Mouse (Mus musculus) right cerebral cortex, postnatal 25 days (tissue): ENCODE data around the gene Naa15.
"Not testable (repeated sequence)": the region's sequence is repeated elsewhere in the genome, so short reads cannot be mapped to it uniquely, and the experiment has no call there.

ENCODE experiments used
- DNase-seq: peaks from one replicate; pipeline ENCODE4 v3.0.0; 2022

Gene Naa15

DNA sequence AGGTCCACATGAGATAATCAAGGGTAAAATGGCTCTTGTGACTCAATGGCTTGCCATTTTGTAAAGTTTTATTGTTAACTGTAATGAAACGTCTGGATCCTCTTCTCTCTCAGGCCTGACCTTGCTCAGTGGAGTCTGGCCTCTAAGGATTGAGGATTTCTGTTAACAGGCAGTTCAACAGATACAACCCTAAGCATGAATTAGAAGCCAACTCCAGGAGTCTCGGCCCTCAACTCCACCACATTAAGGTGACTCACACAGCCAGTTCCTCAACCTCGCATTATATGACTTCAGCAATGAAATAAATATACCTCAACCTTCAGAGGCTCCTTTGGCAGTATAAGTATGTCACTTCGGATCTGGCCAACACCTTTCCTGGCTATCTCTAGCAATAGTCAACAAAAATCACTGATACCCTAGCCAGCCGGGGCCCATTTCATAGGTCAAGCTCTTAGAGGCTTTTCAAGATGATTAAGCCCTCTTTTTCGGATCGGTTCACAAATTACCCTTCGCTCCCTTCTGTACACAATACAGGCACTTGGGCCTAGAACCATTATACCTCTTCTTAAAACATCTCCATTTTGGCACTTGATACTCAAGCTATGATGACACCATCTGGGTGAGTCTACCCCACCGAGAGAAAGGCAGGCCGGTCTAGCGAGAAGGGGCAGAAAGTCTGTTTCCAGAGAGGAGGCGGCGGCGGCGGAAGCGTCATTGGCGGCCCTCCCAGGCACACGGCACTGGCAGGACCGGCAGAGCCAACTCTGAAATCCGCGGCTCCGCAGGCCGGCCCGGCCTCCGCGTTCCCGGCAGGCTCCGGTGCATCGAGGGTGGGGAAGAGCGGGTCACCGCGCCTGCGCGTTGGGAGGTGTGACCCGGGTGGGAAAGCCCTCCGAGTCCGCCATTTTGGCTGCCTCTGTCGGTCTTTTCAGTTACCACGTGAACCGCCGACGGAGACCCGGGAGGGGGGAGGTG, at the start of gene Naa15:
Naa15 (plus strand) TSS at position 51 of the 975 bp plus-strand sequence.
- peak; percentile 97 for DNase-seq

DNA sequence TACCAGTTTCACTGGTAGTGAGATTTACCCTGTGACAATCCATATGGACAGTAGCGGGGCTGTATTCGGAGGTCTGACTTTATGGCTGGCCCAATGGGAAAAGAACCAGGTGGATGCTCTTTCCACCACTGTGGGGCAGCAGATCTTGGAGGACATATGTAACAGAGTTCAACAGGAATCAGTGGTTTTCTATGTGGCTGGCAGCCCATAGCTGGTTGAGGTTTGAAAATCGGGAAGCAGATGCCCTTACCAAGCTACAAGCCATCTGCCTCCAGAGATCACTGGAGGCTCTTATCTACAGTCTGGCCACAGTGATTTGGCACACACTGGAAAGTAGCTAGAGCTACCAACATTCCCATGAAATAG, 49.4 kb upstream of the Naa15 start:
- DNase-seq: no peak

DNA sequence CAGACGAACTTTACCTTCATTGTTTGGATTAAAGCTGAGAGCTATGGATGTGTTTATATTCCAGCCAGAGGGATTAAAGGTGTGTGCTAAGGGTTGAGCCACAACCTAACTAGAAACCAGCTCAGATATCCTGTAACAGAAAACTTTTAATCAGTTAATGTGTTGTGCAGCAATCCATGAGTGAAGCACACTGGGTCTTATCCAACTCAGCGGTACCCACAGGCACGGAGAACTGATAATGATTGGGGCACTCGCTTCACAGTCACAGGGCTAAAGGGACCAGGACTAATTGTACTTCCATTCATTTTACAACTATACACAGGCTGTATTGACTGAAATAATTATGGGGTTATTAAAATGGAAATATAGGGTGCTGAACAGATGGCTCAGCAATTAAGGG, 48.0 kb upstream of the Naa15 start:
- no peak for DNase-seq

DNA sequence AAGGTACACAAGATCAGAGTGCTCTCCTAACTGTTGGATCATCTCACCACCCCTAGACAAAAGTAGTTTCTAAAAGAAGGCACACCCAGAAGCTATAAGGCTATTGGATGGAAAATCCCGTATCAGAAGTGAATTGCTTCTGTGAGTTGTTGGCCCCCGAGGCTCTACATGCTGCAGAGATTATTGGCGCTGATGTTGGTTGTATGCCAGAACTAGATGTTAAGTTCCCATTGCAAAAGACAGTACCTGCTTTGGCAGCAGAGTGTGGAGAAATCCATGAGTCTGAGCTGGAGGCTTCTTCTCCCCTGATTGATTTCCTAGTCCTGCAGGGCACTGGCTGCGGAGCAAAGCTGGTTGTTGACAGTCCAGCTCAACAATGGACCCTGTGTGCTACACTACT, 46.9 kb upstream of the Naa15 start:
- no peak for DNase-seq

DNA sequence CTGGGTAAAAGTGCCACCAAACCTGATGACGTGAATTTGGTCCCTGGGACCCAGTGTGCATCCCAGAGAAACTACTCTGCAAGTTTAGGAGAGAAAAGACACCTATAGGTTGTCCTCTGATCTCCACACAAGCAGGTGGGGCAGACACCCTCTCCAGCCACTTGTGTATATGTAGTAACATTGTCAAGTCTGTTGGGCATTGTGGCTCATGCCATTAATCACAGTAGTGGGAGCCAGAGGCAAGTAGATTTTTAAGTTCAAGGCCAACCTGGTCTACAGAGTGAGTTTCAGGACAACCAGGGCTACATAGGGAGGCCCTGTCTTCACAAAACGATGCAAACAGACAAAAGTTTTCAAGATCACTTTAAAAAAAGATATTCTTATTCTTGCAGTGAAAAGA, 43.1 kb upstream of the Naa15 start:
- DNase-seq: no peak

DNA sequence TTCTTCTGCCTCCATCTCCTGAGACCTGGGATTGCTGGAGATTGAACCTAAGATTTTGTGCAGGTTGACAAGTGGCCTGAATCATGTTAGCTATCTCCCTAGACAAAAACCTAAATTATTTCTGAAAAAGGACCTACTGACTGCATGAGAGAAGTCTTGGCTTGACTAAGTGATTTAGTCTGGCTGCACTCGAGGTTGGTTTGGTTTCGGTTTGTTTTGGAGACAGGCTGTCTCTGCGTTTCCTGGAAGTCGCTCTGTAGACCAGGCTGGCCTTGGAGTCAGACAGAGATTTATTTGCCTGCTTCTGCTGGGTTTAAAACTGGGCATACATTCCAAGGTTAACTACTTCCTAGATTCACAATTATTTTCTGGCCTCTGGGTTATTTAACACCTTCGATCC, 42.1 kb upstream of the Naa15 start:
- DNase-seq: no peak

DNA sequence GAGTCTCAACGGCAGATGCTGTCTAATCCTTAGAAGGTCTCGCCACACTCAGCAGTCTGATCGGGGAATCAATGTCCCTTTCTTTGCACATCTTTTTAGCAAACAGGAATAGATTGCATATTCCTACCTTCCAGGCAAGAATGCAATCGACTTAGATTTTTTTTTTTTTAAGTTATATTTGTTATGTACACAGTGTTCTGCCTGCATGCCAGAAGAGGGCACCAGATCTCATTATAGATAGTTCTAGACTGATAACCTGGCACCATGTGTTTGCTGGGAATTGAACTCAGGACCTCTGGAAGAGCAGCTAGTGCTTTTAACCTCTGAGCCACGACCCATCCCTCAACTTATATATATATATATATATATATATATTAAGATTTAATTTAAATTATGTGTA, 41.4 kb upstream of the Naa15 start:
- no peak for DNase-seq

DNA sequence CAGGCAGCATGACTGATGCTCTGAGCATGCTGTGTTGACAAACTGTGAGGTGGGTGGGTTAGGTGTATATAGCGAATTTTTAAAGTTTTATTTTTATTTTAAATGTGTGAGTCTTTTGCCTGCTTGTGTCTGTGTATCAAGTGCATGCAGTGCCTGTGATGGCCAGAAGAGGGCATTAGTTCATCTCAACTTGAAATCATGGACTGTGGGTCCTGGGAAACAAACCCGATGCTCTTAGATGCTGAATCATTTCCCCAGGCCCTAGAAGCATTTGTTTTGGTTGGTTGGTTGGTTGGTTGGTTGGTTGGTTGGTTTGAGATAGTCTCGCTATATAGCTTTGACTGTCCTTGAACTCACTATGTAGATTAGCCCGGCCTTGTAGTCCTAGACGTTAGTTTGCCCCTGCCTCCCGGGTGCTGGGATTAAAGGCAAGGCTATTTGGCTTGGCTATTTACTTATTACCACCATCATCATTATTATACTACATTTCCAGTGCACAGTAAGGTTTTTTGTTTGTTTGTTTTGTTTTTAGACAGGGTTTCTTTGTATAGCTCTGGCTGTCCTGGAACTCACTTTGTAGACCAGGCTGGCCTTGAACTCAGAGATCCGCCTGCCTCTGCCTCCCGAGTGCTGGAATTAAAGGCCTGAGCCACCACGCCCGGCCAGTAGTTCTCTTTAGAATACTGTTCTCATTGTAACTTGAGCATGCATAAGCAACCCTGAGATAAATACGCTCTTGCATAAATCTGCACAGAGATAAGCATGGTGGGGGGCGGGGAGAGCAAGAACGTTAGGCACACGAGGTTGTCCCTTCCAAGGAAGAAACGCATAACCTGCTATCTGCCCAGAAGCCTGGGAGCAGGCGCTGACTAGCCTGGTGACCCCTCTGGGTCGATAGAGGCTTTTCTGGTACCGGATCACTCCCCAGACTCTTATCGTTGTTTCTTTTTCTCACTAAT, 39.4 kb upstream of the Naa15 start:
- DNase-seq: no peak

DNA sequence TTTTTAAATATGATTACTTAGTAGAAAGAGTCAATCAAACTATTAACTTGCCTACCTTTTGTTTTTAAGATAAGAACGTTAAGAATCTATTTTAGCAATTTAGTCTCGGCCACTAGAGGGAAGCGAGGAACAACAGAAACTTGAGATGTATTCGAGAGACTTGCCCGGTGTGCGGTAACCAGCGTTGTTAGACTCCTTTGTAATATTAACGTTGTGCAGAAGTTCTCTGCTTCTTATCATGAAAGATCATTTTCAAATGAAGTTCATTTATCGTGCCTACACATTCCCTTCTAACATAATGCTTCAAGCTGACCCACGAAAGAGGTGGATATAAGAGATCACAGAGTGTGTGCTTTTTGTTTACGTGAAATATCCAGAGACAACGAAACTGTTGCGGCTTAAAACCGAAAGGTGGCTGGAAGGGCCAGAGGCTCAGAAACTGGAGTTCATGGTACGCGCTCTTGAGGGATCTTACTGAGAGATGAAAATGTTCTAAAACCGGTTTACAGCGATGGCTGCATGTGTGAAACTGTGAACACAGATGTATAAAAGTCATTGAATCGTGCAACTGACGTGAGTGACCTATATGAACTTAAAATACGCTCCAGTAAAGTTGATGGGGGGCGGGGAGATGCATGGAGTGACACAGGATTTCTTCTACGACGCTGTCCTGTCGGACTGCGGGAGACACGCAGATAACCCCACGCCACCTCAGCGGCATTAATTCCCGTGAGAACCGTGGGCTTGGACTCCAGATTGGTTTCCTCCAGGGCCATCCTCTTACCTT, 36.9 kb upstream of the Naa15 start:
- DNase-seq: no peak

DNA sequence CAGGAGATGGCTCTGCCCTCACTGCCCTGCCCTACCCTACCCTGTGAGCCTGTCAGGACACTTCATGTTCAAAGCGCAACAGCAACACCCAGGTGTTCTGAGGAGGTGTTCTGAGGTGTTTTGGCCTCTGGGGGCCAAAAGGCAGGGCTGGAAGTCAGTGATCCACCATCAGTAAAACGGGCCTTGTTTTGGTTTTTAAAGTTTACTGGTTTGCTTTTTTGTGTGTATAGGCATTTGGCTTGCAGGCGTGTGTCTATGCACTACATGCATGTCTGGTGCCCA, 36.3 kb upstream of the Naa15 start:
- no peak for DNase-seq

DNA sequence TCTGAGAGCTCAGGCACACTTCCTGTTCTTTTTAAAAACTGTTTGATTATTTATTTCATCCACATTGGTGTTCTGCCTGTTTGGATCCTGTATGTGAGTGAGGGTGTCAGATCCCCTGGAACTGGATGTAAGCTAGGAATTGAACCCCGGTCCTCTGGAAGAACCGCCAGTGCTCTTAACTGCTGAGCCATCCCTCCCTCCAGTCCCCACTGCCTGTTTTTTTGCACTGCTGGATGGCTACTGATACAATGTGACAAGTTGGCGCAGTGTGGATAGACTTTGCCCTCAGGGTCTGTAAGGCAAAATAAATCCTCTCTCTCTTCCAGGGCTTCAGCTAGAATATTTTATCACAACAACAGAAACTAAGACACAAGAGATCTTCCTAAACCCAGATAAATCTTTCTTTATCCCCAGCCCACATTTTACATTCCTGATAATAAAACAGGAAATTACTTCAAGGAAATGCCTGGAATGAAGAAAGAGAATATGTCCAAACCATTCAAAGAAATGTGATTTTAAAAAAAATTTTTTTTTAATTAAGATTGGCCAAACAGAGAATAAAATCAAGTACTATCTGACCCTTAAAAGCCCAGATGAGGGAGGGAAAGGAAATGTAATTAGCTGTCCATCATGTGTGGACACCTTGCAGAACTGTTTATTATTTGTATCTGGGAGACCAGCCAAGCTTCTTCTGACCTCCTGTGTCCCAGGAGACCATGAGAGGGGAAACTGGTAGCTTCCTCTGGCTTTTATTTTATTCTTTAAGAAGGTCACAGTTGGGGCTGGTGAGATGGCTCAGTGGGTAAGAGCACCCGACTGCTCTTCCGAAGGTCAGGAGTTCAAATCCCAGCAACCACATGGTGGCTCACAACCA, 34.9 kb upstream of the Naa15 start:
- no peak for DNase-seq

DNA sequence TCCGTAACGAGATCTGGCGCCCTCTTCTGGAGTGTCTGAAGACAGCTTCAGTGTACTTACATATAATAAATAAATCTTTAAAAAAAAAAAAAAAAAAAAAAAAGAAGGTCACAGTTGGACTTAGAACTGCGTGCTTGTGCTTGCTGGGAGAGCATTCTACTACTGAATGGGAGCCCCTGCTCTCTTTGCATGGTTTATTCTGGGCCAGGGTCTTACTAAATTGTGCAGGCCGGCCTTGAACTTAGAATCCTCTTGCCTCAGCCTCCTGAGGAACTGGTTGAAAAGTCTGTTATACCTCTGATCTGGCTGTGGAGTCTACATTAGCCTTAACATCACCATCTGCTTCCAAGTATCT, 34.3 kb upstream of the Naa15 start:
- DNase-seq: no peak

DNA sequence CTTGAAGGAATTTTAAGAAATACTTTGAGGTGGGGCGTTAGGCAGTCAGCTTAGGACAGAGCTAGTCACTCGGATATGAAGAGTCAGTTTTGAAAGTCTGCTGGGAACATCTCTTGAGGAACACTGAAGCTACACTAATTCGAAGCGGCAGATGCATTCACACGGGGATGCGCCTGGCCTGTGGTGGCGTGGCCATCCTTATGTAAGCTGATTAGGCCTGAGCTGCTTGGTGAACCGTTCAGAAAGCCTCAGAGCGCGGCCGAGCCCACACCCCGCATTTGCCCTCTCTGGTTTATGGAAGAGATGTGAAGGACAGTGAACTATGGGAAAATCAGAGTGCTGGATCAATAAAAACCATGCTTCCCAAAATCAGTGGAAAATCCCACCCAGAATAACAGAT, 31.5 kb upstream of the Naa15 start:
- no peak for DNase-seq

DNA sequence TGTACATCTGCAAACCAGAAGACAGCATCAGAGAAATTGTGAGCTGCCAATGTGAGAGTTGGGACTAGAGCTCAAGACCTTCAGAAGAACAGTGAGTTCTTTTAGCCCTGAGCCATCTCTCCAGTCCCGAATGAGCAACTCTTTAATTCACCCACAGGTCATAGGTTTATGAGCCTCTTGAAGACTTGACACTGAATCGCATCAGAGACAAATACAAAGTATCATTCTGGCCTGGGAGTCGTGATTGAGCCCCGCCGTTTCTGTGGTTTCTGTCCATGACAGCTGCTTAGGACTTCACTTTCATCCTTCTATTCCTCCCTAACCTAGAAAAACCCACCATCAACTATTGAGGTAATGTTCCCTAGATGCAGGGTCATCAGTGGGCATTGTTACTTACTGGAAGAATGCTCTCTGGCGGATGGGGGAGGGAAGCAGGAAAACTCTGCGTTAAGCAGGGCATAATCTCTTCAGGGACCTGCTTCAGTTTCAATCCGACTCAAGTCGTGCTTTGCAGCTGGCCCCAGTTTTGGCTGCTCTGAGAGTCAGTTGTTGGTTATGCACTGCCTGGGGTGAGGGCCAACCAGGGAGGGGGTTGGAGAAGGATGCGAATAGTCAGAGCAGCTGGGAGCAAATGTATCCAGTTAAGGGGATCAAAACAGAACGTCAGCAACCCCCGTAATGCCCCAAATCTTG, 28.4 kb upstream of the Naa15 start:
- no peak for DNase-seq

DNA sequence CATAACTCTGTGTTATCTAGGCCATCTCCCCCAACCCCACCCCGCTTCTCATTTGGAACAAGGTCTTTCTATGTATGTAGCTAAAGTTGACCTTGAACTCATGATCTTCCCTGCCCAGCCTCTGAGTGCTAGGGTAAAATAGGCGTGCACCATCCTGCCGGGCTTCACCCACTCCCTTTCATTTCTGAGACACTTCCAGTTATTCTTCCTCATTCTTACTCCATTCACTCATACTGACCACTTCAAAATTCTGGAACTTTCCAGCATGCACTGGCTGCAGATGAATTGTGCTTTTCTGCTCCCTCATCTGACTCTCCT, 27.9 kb upstream of the Naa15 start:
- DNase-seq: no peak

DNA sequence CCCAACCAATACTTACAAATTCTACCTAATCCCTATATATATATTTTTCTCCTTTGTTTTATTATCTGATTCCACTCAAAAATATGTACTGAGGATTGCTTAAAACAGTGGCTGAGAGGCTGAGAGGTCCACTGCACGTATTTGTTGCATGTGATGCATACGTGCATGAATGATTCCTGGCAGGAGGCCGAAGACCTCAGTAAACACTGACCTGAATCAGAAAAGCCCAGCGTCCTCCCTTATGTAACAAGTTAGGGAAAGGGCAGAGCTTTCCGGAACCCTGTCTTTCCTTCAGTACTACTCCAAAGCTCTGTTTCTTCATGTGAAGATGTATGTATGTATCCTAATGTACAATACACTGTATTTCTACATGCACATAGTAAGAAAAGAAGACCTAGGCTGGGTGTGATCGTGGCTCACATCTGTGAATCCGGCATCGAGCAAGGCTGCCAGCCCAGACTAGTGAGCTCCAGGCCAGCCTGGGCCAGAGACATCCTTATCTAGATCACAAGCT, 27.0 kb upstream of the Naa15 start:
- no peak for DNase-seq

DNA sequence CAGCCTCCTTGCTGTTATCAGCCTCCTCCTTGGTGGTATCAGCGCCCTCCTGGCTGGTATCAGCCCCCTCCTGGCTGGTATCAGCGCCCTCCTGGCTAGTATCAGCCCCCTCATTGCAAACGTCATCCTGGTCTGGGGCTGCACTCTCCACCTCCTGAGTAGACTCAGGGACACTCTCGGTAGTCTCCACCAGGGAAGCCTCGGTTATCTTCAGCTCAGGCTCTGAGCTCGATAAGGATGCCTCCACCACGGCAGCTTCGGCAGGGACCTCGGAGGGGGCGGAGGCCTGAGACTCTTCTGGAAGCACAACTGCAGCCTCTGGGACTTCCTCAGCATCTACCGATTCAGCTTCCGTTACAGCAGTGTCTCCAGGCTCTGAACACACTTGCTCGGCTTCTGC, 26.0 kb upstream of the Naa15 start:
- DNase-seq: no peak

DNA sequence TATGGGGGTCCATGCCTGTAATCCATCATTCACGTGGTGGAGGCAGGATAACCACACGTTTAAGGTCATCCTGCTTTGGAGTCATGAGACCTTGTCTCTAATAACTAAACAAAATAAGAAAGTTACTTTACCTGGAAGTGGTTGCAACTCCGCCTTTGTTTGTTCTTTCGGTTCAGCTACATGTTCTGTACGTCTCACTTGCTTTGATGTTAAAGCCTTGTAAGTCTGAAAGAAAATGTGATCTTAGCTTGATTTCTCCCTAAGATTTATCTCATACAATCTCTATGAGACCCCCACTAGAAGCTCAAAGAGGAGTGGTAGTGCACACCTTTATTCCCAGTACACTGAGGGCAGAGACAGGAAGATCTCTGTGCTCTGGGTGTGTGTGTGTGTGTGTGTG, 23.9 kb upstream of the Naa15 start:
- DNase-seq: no peak

DNA sequence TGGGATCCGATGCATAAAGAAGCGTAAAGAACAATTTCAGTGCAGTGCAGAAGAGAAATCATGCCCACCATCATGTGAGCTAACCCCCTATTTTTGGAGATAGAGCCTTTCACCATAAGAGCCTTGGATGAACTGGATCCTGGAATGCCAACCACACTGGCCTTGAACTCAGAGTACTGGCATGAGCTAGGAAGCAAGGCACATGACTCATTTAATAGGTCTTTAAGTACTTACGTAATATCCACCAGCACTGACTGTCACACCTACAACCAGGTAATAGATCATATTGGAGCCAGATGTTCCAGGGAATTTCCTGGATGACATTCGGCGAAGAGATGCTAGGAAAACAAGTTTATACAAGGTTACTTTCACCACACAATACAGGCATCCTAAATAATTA, 23.4 kb upstream of the Naa15 start:
- no peak for DNase-seq

DNA sequence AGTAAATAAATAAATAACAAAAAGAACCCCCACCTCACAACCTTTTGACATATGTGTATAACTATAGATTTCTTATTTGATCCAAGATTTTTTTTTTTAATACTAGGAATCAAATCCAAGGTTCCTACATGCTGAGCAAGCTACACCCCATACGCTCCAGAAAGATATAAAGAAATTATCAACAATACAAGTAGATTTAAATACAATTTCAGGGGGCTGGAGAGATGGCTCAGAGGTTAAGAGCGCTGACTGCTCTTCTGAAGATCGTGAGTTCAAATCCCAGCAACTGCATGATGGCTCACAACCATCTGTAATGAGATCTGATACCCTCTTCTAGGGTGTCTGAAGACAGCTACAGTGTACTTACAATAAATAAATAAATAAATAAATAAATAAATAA, 21.9 kb upstream of the Naa15 start:
- DNase-seq: not testable (repeated sequence)

DNA sequence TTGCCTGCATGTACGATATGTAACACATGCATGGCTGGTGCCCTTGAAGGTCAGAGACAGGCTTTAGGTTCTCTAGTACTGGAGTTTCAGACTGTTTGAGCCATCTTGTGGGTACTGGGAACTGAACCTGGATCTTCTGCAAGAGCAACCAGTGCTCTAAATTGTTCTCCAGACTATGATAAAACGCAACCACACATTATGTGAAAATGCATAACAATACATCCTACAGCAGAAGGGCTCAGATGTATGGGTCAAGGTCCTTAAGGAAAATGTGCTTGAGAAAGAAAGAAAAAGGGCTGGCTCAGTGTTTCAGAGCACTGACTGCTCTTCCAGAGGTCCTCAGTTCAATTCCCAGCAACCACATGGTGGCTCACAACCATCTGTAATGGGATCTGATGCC, 21.3 kb upstream of the Naa15 start:
- no peak for DNase-seq

DNA sequence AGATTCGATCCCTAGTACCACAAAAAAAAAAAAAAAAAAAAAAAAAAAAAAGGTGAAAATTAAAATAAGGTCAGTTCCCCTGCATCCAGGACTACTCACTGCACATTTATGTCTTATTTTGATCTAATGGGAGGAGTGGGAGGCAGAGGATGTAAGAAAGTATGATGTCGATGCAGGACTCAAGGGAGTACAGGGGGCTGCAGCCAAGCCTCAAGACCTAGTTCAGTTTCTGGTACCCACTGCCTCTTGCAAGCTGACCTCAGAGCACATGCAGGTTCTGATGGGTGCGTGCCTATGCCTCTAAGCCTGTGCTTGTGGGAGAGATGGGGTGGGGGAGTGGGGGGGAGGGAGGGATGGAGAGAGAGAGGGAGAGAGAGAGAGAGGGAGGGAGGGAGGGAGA, 20.1 kb upstream of the Naa15 start:
- no peak for DNase-seq
